9 mouse cellular contexts compared by ENCODE assay signal in genomic region chr9:107602068-107602648, GRCm38 (mm10). TPM values are rescaled to one million over a fixed set of nuclear protein-coding genes. Genes with fewer than 3 reads are reported as not detected.
DNase-seq lines count a peak whose midpoint lies in the region; ATAC-seq and TF ChIP-seq lines count a peak whose summit lies in the region.
"Had no signal": no experiment of that assay in that cellular context is flagged by ENCODE, and none has a peak within 500 bp of the region (broad histone marks: within the 10 kb centered on the region; RNA-seq: fewer than 3 reads in every experiment).

No protein-coding gene starts in this region.

- no peak for TF ChIP-seq EP300 in liver, postnatal 0 days (IDR thresholded peaks at IDR 0.05; ENCODE audit: low read depth)

- no peaks in the 10 kb centered on the region for H3K9me3 ChIP-seq in ES-E14 (ENCODE audit: control insufficient read depth, insufficient read depth, low read depth, low read length)
- H3K9me3 ChIP-seq in forebrain, embryonic 16.5 days (ENCODE audit: control insufficient read depth, low read length): no peaks in the 10 kb centered on the region
- H3K9me3 ChIP-seq in liver, postnatal 0 days (ENCODE audit: low read length): no peaks in the 10 kb centered on the region
- H3K9me3 ChIP-seq in neural tube, embryonic 14.5 days (ENCODE audit: control insufficient read depth, low read length): no peaks in the 10 kb centered on the region
- H3K9me3 ChIP-seq: lung, embryonic 15.5 days had no signal

- no peaks in the 10 kb centered on the region for H3K27me3 ChIP-seq in cerebellum, adult 2 months (ENCODE audit: control insufficient read depth, insufficient read depth, low read length)
- no peaks in the 10 kb centered on the region for H3K27me3 ChIP-seq in forebrain, embryonic 16.5 days (replicated peaks; ENCODE audit: control insufficient read depth, insufficient read depth, low read length)
- H3K27me3 ChIP-seq in liver, postnatal 0 days (ENCODE audit: insufficient read depth, low read length): no peaks in the 10 kb centered on the region
- H3K27me3 ChIP-seq in neural tube, embryonic 14.5 days (ENCODE audit: control insufficient read depth, insufficient read depth, low read length): no peaks in the 10 kb centered on the region
- H3K27me3 ChIP-seq in testis, adult 2 months (ENCODE audit: control insufficient read depth, insufficient read depth, low read length): no peaks in the 10 kb centered on the region

- 10% methylated on average over 10 of the region's 10 CpGs for WGBS in cerebellum, adult 2 months
- 15% methylated on average over 10 of the region's 10 CpGs for WGBS in forebrain, embryonic 16.5 days
- 4% methylated on average over 10 of the region's 10 CpGs for WGBS in liver, postnatal 0 days (ENCODE audit: insufficient replicate concordance)
- 15% methylated on average over 10 of the region's 10 CpGs for WGBS in neural tube, embryonic 14.5 days

- intact Hi-C loops in heart, postnatal 25 days (cut with DNase I): loop anchor here (1.0 to 5.0 kb wide), 3 partner anchors 42 to 135 kb away; no protein-coding TSS in a partner anchor

- no peak overlapping the region for H3K9ac ChIP-seq in ES-E14 (ENCODE audit: insufficient read depth, low read depth, low read length, poor library complexity, severe bottlenecking)
- peak overlapping the region; percentile 2; the same call in 1 of the 2 replicates for H3K9ac ChIP-seq in forebrain, embryonic 16.5 days (replicated peaks; ENCODE audit: low read depth, low read length)
- H3K9ac ChIP-seq in liver, postnatal 0 days (replicated peaks): no peak overlapping the region; the same call in 1 of the 2 replicates
- H3K9ac ChIP-seq in neural tube, embryonic 14.5 days (replicated peaks; ENCODE audit: low read depth, low read length): no peak overlapping the region
- H3K9ac ChIP-seq: lung, embryonic 15.5 days had no signal

- TF ChIP-seq POLR2A in cerebellum, adult 2 months (IDR thresholded peaks at IDR 0.05; ENCODE audit: borderline replicate concordance, insufficient read depth, low read length): no peak
- TF ChIP-seq POLR2A in testis, adult 2 months (IDR thresholded peaks at IDR 0.05; ENCODE audit: control insufficient read depth, low read depth, low read length): no peak

- no peak overlapping the region for H3K4me3 ChIP-seq in ES-E14 (ENCODE audit: insufficient read depth in 1 of 2, low read depth in 1 of 2, low read length in 2 of 2, poor library complexity in 1 of 2, severe bottlenecking in 1 of 2)
- H3K4me3 ChIP-seq in cerebellum, adult 2 months (replicated peaks; ENCODE audit: insufficient read depth, low read depth, low read length): no peak overlapping the region
- no peak overlapping the region for H3K4me3 ChIP-seq in forebrain, embryonic 16.5 days (replicated peaks; ENCODE audit: low read length)
- 0 out of 2 replicates have a peak overlapping the region, but pooled peaks have one; percentile 8 for H3K4me3 ChIP-seq in liver, postnatal 0 days (ENCODE audit: low read depth, low read length)
- no peak overlapping the region for H3K4me3 ChIP-seq in neural tube, embryonic 14.5 days (ENCODE audit: low read depth, low read length)
- no peak overlapping the region for H3K4me3 ChIP-seq in testis, adult 2 months (ENCODE audit: control insufficient read depth, low read depth, low read length)
- H3K4me3 ChIP-seq: lung, embryonic 15.5 days had no signal

- peak; percentile 86 for DNase-seq in ES-E14 (ENCODE audit: low read depth, low spot score)
- DNase-seq in cerebellum, adult 2 months: peak; percentile 83 to 95
- DNase-seq in heart, postnatal 25 days (ENCODE audit: low spot score): peak; percentile 79
- peak; percentile 92 for DNase-seq in layer of hippocampus, adult 11-12 months (ENCODE audit: low spot score)
- DNase-seq in liver, postnatal 0 days: peak; percentile 94

- in situ Hi-C loops in ES-E14 (cut with MboI; ENCODE audit: low sequenced_read_pairs in 2 of 2, unreplicated experiment in 2 of 2): no loop called here

- peaks cover 6 to 37% of the 10 kb centered on the region in 2 experiments; a peak in 2 of 4 replicates for H3K4me1 ChIP-seq in ES-E14 (ENCODE audit: control insufficient read depth in 2 of 2, insufficient read depth in 2 of 2, low read length in 2 of 2, poor library complexity in 1 of 2)
- H3K4me1 ChIP-seq in cerebellum, adult 2 months (ENCODE audit: control insufficient read depth, insufficient read depth, low read length): peaks cover 2% of the 10 kb centered on the region; the same call in 1 of the 2 replicates
- peaks cover 9% of the 10 kb centered on the region for H3K4me1 ChIP-seq in forebrain, embryonic 16.5 days (replicated peaks; ENCODE audit: control insufficient read depth, insufficient read depth, low read length)
- peaks cover 17% of the 10 kb centered on the region for H3K4me1 ChIP-seq in liver, postnatal 0 days (ENCODE audit: insufficient read depth)
- H3K4me1 ChIP-seq in neural tube, embryonic 14.5 days (ENCODE audit: control insufficient read depth, insufficient read depth, low read length): 0 out of 2 replicates have a peak, but pooled peaks cover 8% of the 10 kb centered on the region
- H3K4me1 ChIP-seq in testis, adult 2 months (ENCODE audit: control insufficient read depth, insufficient read depth, low read length): peaks cover 15% of the 10 kb centered on the region

- peak; percentile 78 for ATAC-seq in forebrain, embryonic 16.5 days
- peak; percentile 60 for ATAC-seq in liver, postnatal 0 days
- ATAC-seq in neural tube, embryonic 14.5 days (ENCODE audit: low read depth): peak; percentile 68; the same call in 1 of the 2 replicates

- H3K4me2 ChIP-seq in forebrain, embryonic 16.5 days (ENCODE audit: low read length): no peak overlapping the region
- H3K4me2 ChIP-seq in liver, postnatal 0 days (ENCODE audit: low read depth, low read length): peak overlapping the region; percentile 52; the same call in 1 of the 2 replicates
- H3K4me2 ChIP-seq in neural tube, embryonic 14.5 days (ENCODE audit: low read depth, low read length): no peak overlapping the region
- H3K4me2 ChIP-seq: lung, embryonic 15.5 days had no signal

- no peaks in the 10 kb centered on the region for H3K36me3 ChIP-seq in ES-E14 (ENCODE audit: control insufficient read depth, insufficient read depth, low read length, poor library complexity, severe bottlenecking)
- no peaks in the 10 kb centered on the region for H3K36me3 ChIP-seq in forebrain, embryonic 16.5 days (ENCODE audit: control insufficient read depth, insufficient read depth)
- H3K36me3 ChIP-seq in liver, postnatal 0 days (replicated peaks; ENCODE audit: insufficient read depth, low read length): no peaks in the 10 kb centered on the region
- no peaks in the 10 kb centered on the region for H3K36me3 ChIP-seq in neural tube, embryonic 14.5 days (ENCODE audit: control insufficient read depth, insufficient read depth, low read length)
- no peaks in the 10 kb centered on the region for H3K36me3 ChIP-seq in testis, adult 2 months (ENCODE audit: control insufficient read depth, insufficient read depth, low read length)
- H3K36me3 ChIP-seq: lung, embryonic 15.5 days had no signal

- no peak overlapping the region for H3K27ac ChIP-seq in ES-E14 (ENCODE audit: insufficient read depth, low read depth, low read length, poor library complexity, severe bottlenecking)
- no peak overlapping the region for H3K27ac ChIP-seq in cerebellum, adult 2 months (ENCODE audit: insufficient read depth, low read length)
- H3K27ac ChIP-seq in forebrain, embryonic 16.5 days (ENCODE audit: low read length): no peak overlapping the region
- H3K27ac ChIP-seq in liver, postnatal 0 days (ENCODE audit: low read depth): 0 out of 2 replicates have a peak overlapping the region, but pooled peaks have one; percentile 6
- peak overlapping the region; percentile 10; the same call in 1 of the 2 replicates for H3K27ac ChIP-seq in neural tube, embryonic 14.5 days (ENCODE audit: low read depth, low read length)
- H3K27ac ChIP-seq in testis, adult 2 months (ENCODE audit: control insufficient read depth, insufficient read depth, low read depth, low read length): no peak overlapping the region
- H3K27ac ChIP-seq: lung, embryonic 15.5 days had no signal

- TF ChIP-seq CTCF in cerebellum, adult 2 months (IDR thresholded peaks at IDR 0.05; ENCODE audit: borderline replicate concordance, insufficient read depth, low read depth, low read length): peak; percentile 98
- TF ChIP-seq CTCF in liver, postnatal 0 days (IDR thresholded peaks at IDR 0.05; ENCODE audit: low read depth): peak; percentile 99
- peak; percentile 97 for TF ChIP-seq CTCF in testis, adult 2 months (IDR thresholded peaks at IDR 0.05; ENCODE audit: control insufficient read depth, insufficient read depth, insufficient replicate concordance, low read depth, low read length)

RNA-seq across cellular contexts. Expression of gene Sema3b, which starts 6.9 kb away (rescaled TPM):
- 7.4 and 7.6 TPM in 2 replicates for total RNA-seq in ES-E14 (2012; rRNA removed)
- polyA plus RNA-seq in cerebellum, adult 2 months (2012; rRNA removed): 3.9 and 6.4 TPM in 2 replicates
- 2.3 and 3.0 TPM in 2 replicates for polyA plus RNA-seq in forebrain, embryonic 16.5 days (2015; fragmentation: Nextera tagmentation; extraction: Ambion mirVana)
- 10 to 100 TPM; 15.0 to 17.8 TPM for total RNA-seq in heart, postnatal 25 days (2021)
- 0.41 and 0.56 TPM in 2 replicates for polyA plus RNA-seq in liver, postnatal 0 days (2015; fragmentation: Nextera tagmentation; extraction: Ambion mirVana)
- 2.8 and 5.3 TPM in 2 replicates for polyA plus RNA-seq in neural tube, embryonic 14.5 days (2014; fragmentation: Nextera tagmentation; extraction: Ambion mirVana)
- polyA plus RNA-seq in testis, adult 2 months (2012; rRNA removed): 2.1 and 4.1 TPM in 2 replicates

RNA-seq across cellular contexts. Expression of gene Ifrd2, which starts 14.7 kb away (rescaled TPM):
- total RNA-seq in ES-E14 (2012; rRNA removed): 66.6 and 82.7 TPM in 2 replicates
- polyA plus RNA-seq in cerebellum, adult 2 months (2012; rRNA removed): 20.2 and 23.4 TPM in 2 replicates
- polyA plus RNA-seq in forebrain, embryonic 16.5 days (2015; fragmentation: Nextera tagmentation; extraction: Ambion mirVana): 14.4 and 16.8 TPM in 2 replicates
- 10 to 100 TPM; 44.6 to 45.8 TPM for total RNA-seq in heart, postnatal 25 days (2021)
- polyA plus RNA-seq in liver, postnatal 0 days (2015; fragmentation: Nextera tagmentation; extraction: Ambion mirVana): 63.6 and 68.0 TPM in 2 replicates
- 15.0 and 17.8 TPM in 2 replicates for polyA plus RNA-seq in neural tube, embryonic 14.5 days (2014; fragmentation: Nextera tagmentation; extraction: Ambion mirVana)
- polyA plus RNA-seq in testis, adult 2 months (2012; rRNA removed): 16.4 and 20.5 TPM in 2 replicates

RNA-seq across cellular contexts. Expression of gene Hyal3, which starts 21.5 kb away (rescaled TPM):
- total RNA-seq in ES-E14 (2012; rRNA removed): 0.54 and 1.2 TPM in 2 replicates
- 1.1 TPM in 2 replicates for polyA plus RNA-seq in cerebellum, adult 2 months (2012; rRNA removed)
- 1.4 TPM in 2 replicates for polyA plus RNA-seq in forebrain, embryonic 16.5 days (2015; fragmentation: Nextera tagmentation; extraction: Ambion mirVana)
- under 1 TPM; 0.45 to 0.62 TPM for total RNA-seq in heart, postnatal 25 days (2021)
- polyA plus RNA-seq in liver, postnatal 0 days (2015; fragmentation: Nextera tagmentation; extraction: Ambion mirVana): 0.65 and 0.86 TPM in 2 replicates
- polyA plus RNA-seq in neural tube, embryonic 14.5 days (2014; fragmentation: Nextera tagmentation; extraction: Ambion mirVana): 1.5 and 2.1 TPM in 2 replicates
- polyA plus RNA-seq in testis, adult 2 months (2012; rRNA removed): 1.6 and 1.8 TPM in 2 replicates

RNA-seq across cellular contexts. Expression of gene Naa80, which starts 23.5 kb away (rescaled TPM):
- total RNA-seq in ES-E14 (2012; rRNA removed): 7.3 and 13.3 TPM in 2 replicates
- polyA plus RNA-seq in cerebellum, adult 2 months (2012; rRNA removed): 19.5 and 21.6 TPM in 2 replicates
- 16.2 and 16.9 TPM in 2 replicates for polyA plus RNA-seq in forebrain, embryonic 16.5 days (2015; fragmentation: Nextera tagmentation; extraction: Ambion mirVana)
- 10 to 100 TPM; 14.0 to 18.4 TPM for total RNA-seq in heart, postnatal 25 days (2021)
- polyA plus RNA-seq in liver, postnatal 0 days (2015; fragmentation: Nextera tagmentation; extraction: Ambion mirVana): 10.4 and 11.6 TPM in 2 replicates
- polyA plus RNA-seq in neural tube, embryonic 14.5 days (2014; fragmentation: Nextera tagmentation; extraction: Ambion mirVana): 13.3 and 15.6 TPM in 2 replicates
- polyA plus RNA-seq in testis, adult 2 months (2012; rRNA removed): 136 and 139 TPM in 2 replicates

RNA-seq across cellular contexts. Expression of gene Hyal1, which starts 25.4 kb away (rescaled TPM):
- total RNA-seq in ES-E14 (2012; rRNA removed): 11.8 and 19.2 TPM in 2 replicates
- polyA plus RNA-seq in cerebellum, adult 2 months (2012; rRNA removed): 5.7 and 6.8 TPM in 2 replicates
- 6.9 and 7.2 TPM in 2 replicates for polyA plus RNA-seq in forebrain, embryonic 16.5 days (2015; fragmentation: Nextera tagmentation; extraction: Ambion mirVana)
- 1 to 10 TPM; 5.3 TPM for total RNA-seq in heart, postnatal 25 days (2021)
- polyA plus RNA-seq in liver, postnatal 0 days (2015; fragmentation: Nextera tagmentation; extraction: Ambion mirVana): 2.5 and 3.3 TPM in 2 replicates
- polyA plus RNA-seq in neural tube, embryonic 14.5 days (2014; fragmentation: Nextera tagmentation; extraction: Ambion mirVana): 3.1 and 4.7 TPM in 2 replicates
- 4.0 and 5.0 TPM in 2 replicates for polyA plus RNA-seq in testis, adult 2 months (2012; rRNA removed)

Comparison
In these comparisons a context has a peak if more than half of its experiments do, and no peak if none do; other contexts are left out.
1. H3K27ac ChIP-seq: peak in liver, postnatal 0 days (single experiment) and neural tube, embryonic 14.5 days (single experiment); none in ES-E14 (single experiment), cerebellum, adult 2 months (single experiment), forebrain, embryonic 16.5 days (single experiment) and testis, adult 2 months (single experiment).
2. Peak in every context shown above with its lines, with median percentiles within 50 percentile points of each other: DNase-seq, CTCF ChIP-seq and ATAC-seq.